Mouse (Mus musculus): ENCODE data around the gene Gzma.

Gene Gzma

DNA sequence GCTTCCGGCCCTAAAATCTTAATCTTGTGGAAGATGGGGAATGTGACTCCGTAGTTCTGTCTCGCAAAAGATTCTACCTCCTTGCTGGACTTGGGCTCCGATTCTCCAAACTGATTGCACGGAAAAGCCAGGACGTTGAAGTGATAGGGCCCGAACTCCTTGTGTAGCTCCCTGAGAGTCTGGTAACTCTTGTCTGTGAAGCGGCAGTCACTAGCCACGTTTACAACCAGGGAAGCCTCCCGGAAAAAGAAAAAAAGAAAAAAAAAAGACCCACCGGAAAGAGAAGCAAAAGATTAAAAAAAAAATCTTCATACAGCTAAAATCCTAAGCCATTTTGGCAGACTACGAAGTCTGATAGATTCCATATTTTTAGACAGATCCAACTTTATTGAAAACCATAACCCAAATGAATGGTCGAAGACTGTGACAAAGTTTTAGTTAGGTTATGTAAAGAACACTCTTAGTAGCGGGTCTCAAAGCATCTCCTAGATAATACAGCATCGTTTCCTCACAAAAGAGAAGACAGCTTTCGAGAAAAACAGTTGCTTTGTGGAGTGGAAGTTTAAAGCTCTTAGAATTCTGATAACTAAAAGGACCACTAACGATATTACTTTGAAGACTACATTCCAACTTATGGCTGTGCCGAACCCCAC, 55.2 kb downstream of the Gzma start:
- DNase-seq, result no peak

DNA sequence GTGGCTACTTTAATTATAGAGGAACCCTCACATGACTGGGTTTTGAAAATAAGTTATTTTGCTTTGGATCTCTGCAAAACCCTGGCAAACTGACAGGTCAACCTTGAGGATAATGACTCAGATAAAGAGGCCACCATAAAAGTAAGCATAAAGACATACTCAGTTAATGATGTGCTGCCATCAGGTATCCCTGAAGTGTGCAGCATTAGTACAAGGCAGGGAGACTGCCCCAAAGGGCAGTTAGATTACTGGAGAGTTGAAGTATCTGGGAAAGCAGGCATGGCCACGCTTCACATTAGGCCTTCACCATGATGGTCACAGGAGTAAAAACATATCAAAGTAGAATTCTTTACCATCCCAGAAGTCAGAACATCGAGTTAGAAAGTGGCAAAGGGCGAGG, 55.9 kb downstream of the Gzma start:
- DNase-seq, result no peak

Measured in cerebellum, postnatal 36 days (tissue).